Mouse (Mus musculus): Measurements from ENCODE around the gene Apba1. TPM values are rescaled to one million over a fixed set of nuclear protein-coding genes. Genes with fewer than 3 reads are reported as not detected.

Gene Apba1
- polyA plus RNA-seq, 1 experiment from 2014 or later = 0.31 TPM

GRCm38 (mm10) chr19:23972881-23973649 lies 214.4 kb downstream of the Apba1 start:
- 66% methylated on average over 16 of the region's 16 CpGs for WGBS
- Histone ChIP-seq H3K27me3 (ENCODE audit: poor library complexity, severe bottlenecking) (no peaks in the 10 kb centered on the region), H3K4me1 (peaks cover 18% of the 10 kb centered on the region), H3K4me3 (no peak overlapping the region), H3K9me3 (no peaks in the 10 kb centered on the region), H3K36me3 (replicated peaks) (peaks cover 9% of the 10 kb centered on the region; the same call in 1 of the 2 replicates), H3K27ac (0 out of 2 replicates have a peak overlapping the region, but pooled peaks have one; percentile 54)
- no peak for DNase-seq (ENCODE audit: extremely low spot score, low spot score)

DNA sequence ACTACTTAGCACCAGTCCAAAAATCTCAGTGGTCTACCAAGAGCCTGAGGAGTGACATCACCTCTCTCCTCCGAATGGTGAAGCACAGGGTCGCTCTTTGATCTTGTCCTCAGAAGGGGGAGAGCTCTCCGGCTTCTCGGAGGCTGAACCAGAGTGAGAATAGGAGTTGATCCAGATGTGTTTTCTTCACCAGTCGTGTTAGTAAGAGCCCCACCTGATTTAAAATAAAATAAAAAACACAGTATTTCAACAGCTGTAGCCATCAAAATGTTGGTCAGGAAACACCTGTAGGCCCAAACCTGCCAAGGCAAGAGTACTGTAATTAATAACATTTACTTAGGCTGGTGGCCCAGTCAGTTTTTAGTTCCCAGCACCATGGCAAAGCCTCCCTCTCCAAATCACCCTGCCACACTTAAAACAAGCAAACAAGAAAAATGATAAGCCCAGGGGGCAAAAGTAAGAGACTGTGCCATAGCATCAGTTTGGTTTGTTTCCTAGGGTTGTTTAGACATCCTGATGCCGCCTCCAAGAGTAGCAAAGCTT lies 219.3 kb downstream of the Apba1 start:
- Histone ChIP-seq H3K9me3 (no peaks in the 10 kb centered on the region), H3K4me1 (peaks cover 13% of the 10 kb centered on the region), H3K27ac (no peak overlapping the region), H3K36me3 (replicated peaks) (peaks cover 11% of the 10 kb centered on the region; the same call in 1 of the 2 replicates), H3K4me3 (no peak overlapping the region), H3K27me3 (ENCODE audit: poor library complexity, severe bottlenecking) (no peaks in the 10 kb centered on the region)
- no peak for DNase-seq (ENCODE audit: extremely low spot score, low spot score)
- 82% methylated on average over 6 of the region's 6 CpGs for WGBS

DNA sequence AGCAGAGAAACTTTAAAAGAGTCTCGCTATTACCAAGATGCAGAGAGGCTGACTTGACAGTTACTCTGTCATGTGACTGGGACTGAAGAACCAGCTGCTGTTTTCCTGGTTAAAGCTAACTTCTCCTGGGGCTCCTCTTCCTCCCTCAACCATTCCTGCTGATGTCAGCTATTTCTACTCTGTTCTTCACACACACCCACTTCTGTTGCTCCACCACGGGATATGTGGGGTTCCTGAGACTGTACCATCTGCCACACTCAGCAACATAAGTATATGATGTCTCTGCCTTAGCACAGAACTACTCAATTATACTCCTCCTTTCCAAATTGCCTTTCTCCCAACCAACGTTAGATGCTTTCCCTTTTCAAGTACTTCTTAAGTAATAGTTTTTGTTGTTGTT lies 221.9 kb downstream of the Apba1 start:
- 0 out of 2 replicates have a peak, but pooled peaks cover 2% of the 10 kb centered on the region for H3K36me3 ChIP-seq (replicated peaks)
- WGBS = 91% methylated on average over 3 of the region's 3 CpGs
- peaks cover 6% of the 10 kb centered on the region; the same call in 1 of the 2 replicates for H3K4me1 ChIP-seq
- no peaks in the 10 kb centered on the region for H3K27me3 ChIP-seq (ENCODE audit: poor library complexity, severe bottlenecking)
- H3K4me3 ChIP-seq = no peak overlapping the region
- H3K27ac ChIP-seq = no peak overlapping the region
- DNase-seq (ENCODE audit: extremely low spot score, low spot score) = no peak
- H3K9me3 ChIP-seq = no peaks in the 10 kb centered on the region

DNA sequence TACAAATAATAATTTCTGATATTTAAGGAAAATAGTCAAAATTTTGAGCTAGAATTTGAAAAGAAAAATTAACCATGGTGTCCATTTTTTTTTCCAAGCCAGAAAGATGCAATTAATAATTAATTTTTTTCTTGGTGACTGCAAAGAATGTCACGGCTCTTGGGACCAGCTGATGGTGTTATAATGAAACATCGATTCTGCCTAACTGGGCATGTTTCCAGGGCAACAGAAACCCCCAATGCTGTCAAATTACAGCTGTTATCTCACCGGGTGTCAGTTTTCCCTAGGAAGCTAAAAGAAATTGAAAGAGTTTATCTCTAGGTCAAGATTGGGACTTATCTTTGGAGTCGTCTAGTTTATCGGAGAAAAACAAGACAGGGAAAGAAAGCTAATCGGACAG lies 225.5 kb downstream of the Apba1 start:
- 87% methylated on average over 6 of the region's 6 CpGs for WGBS

DNA sequence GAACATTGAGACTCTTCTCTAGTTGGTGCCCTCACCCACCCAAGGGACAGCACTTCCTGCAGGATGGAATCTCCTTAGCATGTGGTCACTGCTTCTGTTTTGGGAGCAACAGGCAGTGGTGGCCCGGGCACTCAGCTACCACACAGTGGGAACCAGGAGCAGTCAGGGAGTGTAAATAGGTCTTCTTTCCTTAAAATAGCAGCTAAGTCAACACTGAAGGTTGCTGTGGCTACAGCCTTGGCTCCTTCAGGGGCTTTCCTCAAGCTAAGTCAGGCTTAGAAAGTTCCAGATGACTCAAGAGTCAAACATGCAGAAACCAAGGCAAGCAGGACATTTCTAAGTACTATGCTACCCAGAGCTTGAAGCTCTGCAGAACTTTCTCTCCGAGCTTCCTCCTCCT lies 228.6 kb downstream of the Apba1 start:
- no peak overlapping the region for H3K27ac ChIP-seq
- H3K4me3 ChIP-seq = no peak overlapping the region
- no peak for DNase-seq (ENCODE audit: extremely low spot score, low spot score)
- H3K27me3 ChIP-seq (ENCODE audit: poor library complexity, severe bottlenecking) = no peaks in the 10 kb centered on the region
- no peaks in the 10 kb centered on the region for H3K4me1 ChIP-seq
- WGBS = 71% methylated on average over 2 of the region's 2 CpGs
- H3K9me3 ChIP-seq = no peaks in the 10 kb centered on the region
- 0 out of 2 replicates have a peak, but pooled peaks cover 2% of the 10 kb centered on the region for H3K36me3 ChIP-seq (replicated peaks)

More for the DNA sequence above, 225.5 kb downstream of the Apba1 start:
- Histone ChIP-seq H3K9me3 (no peaks in the 10 kb centered on the region), H3K36me3 (replicated peaks) (0 out of 2 replicates have a peak, but pooled peaks cover 2% of the 10 kb centered on the region), H3K27me3 (ENCODE audit: poor library complexity, severe bottlenecking) (no peaks in the 10 kb centered on the region), H3K4me3 (no peak overlapping the region), H3K27ac (no peak overlapping the region), H3K4me1 (no peaks in the 10 kb centered on the region)
- DNase-seq (ENCODE audit: extremely low spot score, low spot score) = no peak

- no peak overlapping the region for H3K27ac ChIP-seq
- H3K4me1 ChIP-seq = no peaks in the 10 kb centered on the region
- no peak overlapping the region for H3K4me3 ChIP-seq
- H3K27me3 ChIP-seq (ENCODE audit: poor library complexity, severe bottlenecking) = no peaks in the 10 kb centered on the region
- no peaks in the 10 kb centered on the region for H3K36me3 ChIP-seq (replicated peaks)
- H3K9me3 ChIP-seq = no peaks in the 10 kb centered on the region
- WGBS = 93% methylated on average over 4 of the region's 4 CpGs
- no peak for DNase-seq (ENCODE audit: extremely low spot score, low spot score)
Measured at GRCm38 (mm10) chr19:23988166-23988565, 229.5 kb downstream of the Apba1 start.

DNA sequence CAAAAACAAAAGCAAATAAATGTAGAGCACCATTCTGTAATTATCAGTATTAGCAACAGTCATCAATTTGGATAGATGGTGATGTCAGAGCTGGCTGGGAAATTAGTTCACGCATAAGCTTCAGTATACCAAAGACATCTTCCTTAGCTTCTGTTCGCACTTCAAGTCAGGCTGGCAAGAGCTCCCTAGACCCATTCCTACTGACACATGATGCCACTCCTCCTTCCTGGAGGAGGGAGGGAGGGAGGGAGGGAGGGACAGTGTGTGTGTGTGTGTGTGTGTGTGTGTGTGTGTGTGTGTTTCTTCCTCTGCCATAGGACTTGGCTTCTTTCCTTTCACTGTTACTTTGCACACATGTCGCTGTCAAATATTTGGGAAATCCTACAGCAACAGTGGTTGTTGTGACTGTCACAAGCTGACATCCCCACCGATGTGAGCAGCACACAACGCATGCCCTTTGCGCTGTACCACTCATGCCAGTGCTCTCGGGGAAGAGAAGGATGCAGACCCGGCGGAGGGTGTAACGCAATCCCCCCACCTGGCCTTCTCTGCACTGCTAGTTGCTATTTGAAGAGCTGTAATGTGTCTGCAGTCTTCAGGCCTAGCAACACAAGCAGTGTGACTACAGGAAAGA lies 237.2 kb downstream of the Apba1 start:
- DNase-seq (ENCODE audit: extremely low spot score, low spot score) = no peak
- Histone ChIP-seq H3K9me3 (no peaks in the 10 kb centered on the region), H3K27me3 (ENCODE audit: poor library complexity, severe bottlenecking) (no peaks in the 10 kb centered on the region), H3K4me1 (no peaks in the 10 kb centered on the region), H3K27ac (no peak overlapping the region), H3K4me3 (no peak overlapping the region), H3K36me3 (replicated peaks) (no peaks in the 10 kb centered on the region)
- WGBS = 90% methylated on average over 10 of the region's 10 CpGs

Other genes starting within 250 kb of the Apba1 start
- gene 1700028P14Rik, start 106.1 kb upstream of the Apba1 start, polyA plus RNA-seq (2016; fragmentation: Nextera tagmentation; extraction: Ambion mirVana) = 0.25 and 0.50 TPM in 2 replicates
- 7.8 and 8.0 TPM in 2 replicates for gene Ptar1, start 71.5 kb upstream of the Apba1 start, polyA plus RNA-seq (2016; fragmentation: Nextera tagmentation; extraction: Ambion mirVana)

All from forebrain, embryonic 10.5 days (tissue).